Mouse (Mus musculus): ENCODE results near the gene Mcm7.

DNA sequence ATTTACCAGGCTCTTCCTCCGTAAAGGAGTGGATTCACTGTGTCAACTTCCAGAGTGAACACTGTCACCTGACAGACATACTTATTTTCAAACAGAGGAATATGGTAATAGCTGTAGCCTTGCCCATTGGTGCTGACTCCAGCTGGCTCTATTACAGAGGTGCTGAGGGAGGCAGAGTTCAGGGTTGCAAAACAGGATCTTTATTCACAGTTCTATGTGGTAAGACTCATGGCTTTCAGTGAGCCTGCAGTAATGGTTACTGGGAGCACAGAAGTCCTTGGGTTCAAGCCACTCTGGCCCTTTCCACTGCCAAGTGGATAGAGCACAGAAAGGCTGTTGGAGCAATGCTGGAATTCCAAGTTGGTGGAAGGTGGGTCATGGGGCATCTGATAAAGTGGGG lies 35.0 kb upstream of the Mcm7 start:
- TF ChIP-seq CTCF (IDR thresholded peaks at IDR 0.05; ENCODE audit: control insufficient read depth, insufficient read depth, insufficient read length) (no peak), MAX (IDR thresholded peaks at IDR 0.05) (no peak), MYOG (IDR thresholded peaks at IDR 0.05; ENCODE audit: control insufficient read depth, extremely low read depth, insufficient read length) (no peak), CEBPB (IDR thresholded peaks at IDR 0.05; ENCODE audit: low read depth) (no peak), MYOD1 (IDR thresholded peaks at IDR 0.05; ENCODE audit: control insufficient read depth, insufficient read length, low read depth) (no peak), USF1 (IDR thresholded peaks at IDR 0.05; ENCODE audit: low read depth) (no peak), FOSL1 (IDR thresholded peaks at IDR 0.05; ENCODE audit: insufficient read depth, low read length, poor library complexity, severe bottlenecking) (no peak)
